Mouse (Mus musculus): ENCODE measurements around the gene Ankrd66. TPM values are rescaled to one million over a fixed set of nuclear protein-coding genes. Genes with fewer than 3 reads are reported as not detected.

The Ankrd66 gene
- 0.23 TPM for polyA plus RNA-seq (2012; fragmentation: generic; extraction: Trizol)

GRCm38 (mm10) chr17:43543539-43543938, at the start of gene Ankrd66:
Gene Ankrd66, minus strand, starts transcription at chr17:43543639.
- Histone ChIP-seq H3K4me2 (ENCODE audit: low read depth) (no peak within 1 kb of the TSS), H3K27me3 (ENCODE audit: control insufficient read depth, insufficient read depth, insufficient read length) (no peaks in the 10 kb centered on the region), H3K4me3 (no peak within 1 kb of the TSS), H3K36me3 (ENCODE audit: control insufficient read depth, insufficient read depth) (no peaks in the 10 kb centered on the region), H3ac (ENCODE audit: control insufficient read depth, insufficient read length) (no peak within 1 kb of the TSS), H3K79me2 (ENCODE audit: control insufficient read depth, insufficient read depth) (no peaks in the 10 kb centered on the region)
- TF ChIP-seq MAX (IDR thresholded peaks at IDR 0.05; ENCODE audit: low read depth) (no peak), USF1 (IDR thresholded peaks at IDR 0.05; ENCODE audit: low read depth) (no peak), TCF3 (IDR thresholded peaks at IDR 0.05; ENCODE audit: insufficient read length, low read depth) (no peak), REST (IDR thresholded peaks at IDR 0.05; ENCODE audit: insufficient read depth, insufficient read length) (no peak)

GRCm38 (mm10) chr17:43592296-43593291, 49.2 kb upstream of the Ankrd66 start:
- H3K4me2 ChIP-seq (ENCODE audit: low read depth) = no peak overlapping the region
- no peak overlapping the region for H3K4me3 ChIP-seq
- no peaks in the 10 kb centered on the region for H3K79me2 ChIP-seq (ENCODE audit: control insufficient read depth, insufficient read depth)
- H3K36me3 ChIP-seq (ENCODE audit: control insufficient read depth, insufficient read depth) = no peaks in the 10 kb centered on the region
- no peak for TF ChIP-seq MYOG (IDR thresholded peaks at IDR 0.05; ENCODE audit: control insufficient read depth in 1 of 3, insufficient read depth in 1 of 3, insufficient read length in 2 of 3, low read depth in 2 of 3)
- no peak for TF ChIP-seq TCF12 (IDR thresholded peaks at IDR 0.05; ENCODE audit: insufficient read depth, poor library complexity, severe bottlenecking)
- TF ChIP-seq CEBPB (IDR thresholded peaks at IDR 0.05; ENCODE audit: insufficient read depth, poor library complexity, severe bottlenecking) = no peak
- no peak for TF ChIP-seq MAX (IDR thresholded peaks at IDR 0.05; ENCODE audit: low read depth)
- TF ChIP-seq POLR2A (IDR thresholded peaks at IDR 0.05; ENCODE audit: insufficient read length, low read depth) = no peak
- TF ChIP-seq POLR2AphosphoS2 (IDR thresholded peaks at IDR 0.05; ENCODE audit: insufficient read length, low read depth) = no peak
- no peak for TF ChIP-seq REST (IDR thresholded peaks at IDR 0.05; ENCODE audit: insufficient read depth, insufficient read length)
- no peak for TF ChIP-seq MYOD1 (IDR thresholded peaks at IDR 0.05; ENCODE audit: control insufficient read depth in 1 of 3, insufficient read length in 2 of 3, low read depth in 2 of 3)
- no peak for TF ChIP-seq USF1 (IDR thresholded peaks at IDR 0.05; ENCODE audit: low read depth)
- TF ChIP-seq SRF (IDR thresholded peaks at IDR 0.05; ENCODE audit: control insufficient read depth, insufficient read length, low read depth) = no peak
- TF ChIP-seq TCF3 (IDR thresholded peaks at IDR 0.05; ENCODE audit: insufficient read length, low read depth) = no peak
- TF ChIP-seq E2F4 (IDR thresholded peaks at IDR 0.05; ENCODE audit: insufficient read depth) = no peak
- no peak overlapping the region for H3ac ChIP-seq (ENCODE audit: control insufficient read depth, insufficient read length)
- H3K27me3 ChIP-seq (ENCODE audit: control insufficient read depth, insufficient read depth, insufficient read length) = no peaks in the 10 kb centered on the region

- no peak for TF ChIP-seq MYOD1 (IDR thresholded peaks at IDR 0.05; ENCODE audit: control insufficient read depth in 1 of 3, insufficient read length in 2 of 3, low read depth in 2 of 3)
- TF ChIP-seq POLR2AphosphoS2 (IDR thresholded peaks at IDR 0.05; ENCODE audit: insufficient read length, low read depth) = no peak
- TF ChIP-seq E2F4 (IDR thresholded peaks at IDR 0.05; ENCODE audit: insufficient read depth) = no peak
- no peak for TF ChIP-seq TCF12 (IDR thresholded peaks at IDR 0.05; ENCODE audit: insufficient read depth, poor library complexity, severe bottlenecking)
- TF ChIP-seq REST (IDR thresholded peaks at IDR 0.05; ENCODE audit: insufficient read depth, insufficient read length) = no peak
- TF ChIP-seq POLR2A (IDR thresholded peaks at IDR 0.05; ENCODE audit: insufficient read length, low read depth) = no peak
- Histone ChIP-seq H3ac (ENCODE audit: control insufficient read depth, insufficient read length) (no peak overlapping the region), H3K79me2 (ENCODE audit: control insufficient read depth, insufficient read depth) (no peaks in the 10 kb centered on the region), H3K4me2 (ENCODE audit: low read depth) (no peak overlapping the region), H3K4me3 (no peak overlapping the region), H3K27me3 (ENCODE audit: control insufficient read depth, insufficient read depth, insufficient read length) (no peaks in the 10 kb centered on the region), H3K36me3 (ENCODE audit: control insufficient read depth, insufficient read depth) (no peaks in the 10 kb centered on the region)
These were observed 47.1 kb upstream of the Ankrd66 start for GRCm38 (mm10) chr17:43590531-43590930.

GRCm38 (mm10) chr17:43589750-43590149, 46.3 kb upstream of the Ankrd66 start:
- H3K4me2 ChIP-seq (ENCODE audit: low read depth) = no peak overlapping the region
- TF ChIP-seq USF1 (IDR thresholded peaks at IDR 0.05; ENCODE audit: low read depth) (no peak), SRF (IDR thresholded peaks at IDR 0.05; ENCODE audit: control insufficient read depth, insufficient read length, low read depth) (no peak), POLR2AphosphoS2 (IDR thresholded peaks at IDR 0.05; ENCODE audit: insufficient read length, low read depth) (no peak), MAX (IDR thresholded peaks at IDR 0.05; ENCODE audit: low read depth) (no peak), MYOD1 (IDR thresholded peaks at IDR 0.05; ENCODE audit: control insufficient read depth in 1 of 3, insufficient read length in 2 of 3, low read depth in 2 of 3) (no peak), TCF3 (IDR thresholded peaks at IDR 0.05; ENCODE audit: insufficient read length, low read depth) (no peak), CEBPB (IDR thresholded peaks at IDR 0.05; ENCODE audit: insufficient read depth, poor library complexity, severe bottlenecking) (no peak), E2F4 (IDR thresholded peaks at IDR 0.05; ENCODE audit: insufficient read depth) (no peak), POLR2A (IDR thresholded peaks at IDR 0.05; ENCODE audit: insufficient read length, low read depth) (no peak), MYOG (IDR thresholded peaks at IDR 0.05; ENCODE audit: control insufficient read depth in 1 of 3, insufficient read depth in 1 of 3, insufficient read length in 2 of 3, low read depth in 2 of 3) (no peak), TCF12 (IDR thresholded peaks at IDR 0.05; ENCODE audit: insufficient read depth, poor library complexity, severe bottlenecking) (no peak), REST (IDR thresholded peaks at IDR 0.05; ENCODE audit: insufficient read depth, insufficient read length) (no peak)
- H3K36me3 ChIP-seq (ENCODE audit: control insufficient read depth, insufficient read depth) = no peaks in the 10 kb centered on the region
- H3K27me3 ChIP-seq (ENCODE audit: control insufficient read depth, insufficient read depth, insufficient read length) = no peaks in the 10 kb centered on the region
- no peaks in the 10 kb centered on the region for H3K79me2 ChIP-seq (ENCODE audit: control insufficient read depth, insufficient read depth)
- no peak overlapping the region for H3ac ChIP-seq (ENCODE audit: control insufficient read depth, insufficient read length)
- no peak overlapping the region for H3K4me3 ChIP-seq

Data from myocyte (in vitro differentiated cells).